Mouse (Mus musculus) thymus, adult 18-20 months (tissue): ENCODE measurements around the gene Prl5a1.

ENCODE experiments used
- DNase-seq, 2 experiments: peaks; one replicate each; pipeline ENCODE4 v3.0.0; 2022; ENCODE audit warnings: mixed read lengths in 2 of 2

Gene Prl5a1

DNA sequence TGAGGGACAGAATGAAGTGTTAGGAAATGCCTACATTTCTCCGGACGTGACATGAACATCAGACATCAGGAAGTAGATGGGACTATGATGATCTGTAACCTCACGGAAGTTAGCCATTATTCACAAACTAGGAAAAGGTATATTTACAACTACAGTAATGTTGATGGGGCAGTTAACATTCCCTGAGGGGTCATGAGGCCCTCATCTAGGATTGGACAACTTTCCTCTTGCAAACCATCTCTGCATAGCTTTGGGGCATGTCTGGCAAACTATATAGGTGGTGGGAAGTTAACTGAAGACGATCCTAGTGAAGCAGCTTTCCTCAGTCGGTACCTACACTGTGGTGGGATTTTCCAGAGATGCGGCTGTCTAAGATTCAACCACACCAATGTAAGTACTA lies at the start of gene Prl5a1:
Prl5a1 (plus strand) TSS at position 301 of the 400 bp plus-strand sequence.
- DNase-seq, result no peak

DNA sequence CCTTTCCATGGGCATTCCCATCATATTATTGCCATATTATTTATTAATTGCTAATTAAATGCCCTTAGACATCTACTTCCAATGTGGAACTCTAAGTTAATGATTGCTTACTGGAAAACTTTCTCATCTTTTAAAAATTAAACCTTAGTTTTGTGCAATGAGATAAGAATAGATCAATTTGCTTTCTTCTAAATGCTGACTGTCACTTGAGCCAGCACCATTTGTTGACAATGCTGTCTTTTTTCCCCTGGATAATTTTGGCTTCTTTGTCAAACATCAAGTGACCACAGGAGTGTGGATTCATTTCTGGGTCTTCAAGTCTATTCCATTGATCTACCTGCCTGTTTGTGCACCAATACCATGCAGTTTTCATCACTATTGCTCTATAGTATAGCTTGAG lies 46.1 kb upstream of the Prl5a1 start:
- DNase-seq, result no peak

DNA sequence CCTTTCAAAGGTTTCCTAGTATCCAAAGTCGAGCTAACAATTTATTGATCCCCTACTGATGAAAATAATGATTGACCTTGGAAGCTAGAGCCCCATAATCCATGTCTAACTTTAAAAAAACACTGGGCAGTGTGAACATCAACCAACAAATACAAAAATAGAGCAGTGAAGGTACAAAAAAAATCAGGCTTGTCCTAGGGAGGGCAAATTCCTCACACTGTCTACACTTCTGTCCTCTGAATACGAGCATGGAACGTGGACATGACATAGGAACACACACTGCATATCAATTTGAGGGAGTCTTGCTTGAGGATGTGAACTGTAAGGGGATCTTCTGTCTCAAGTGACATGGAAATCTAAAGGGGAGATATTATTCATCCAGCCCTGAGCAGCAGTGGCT lies 33.7 kb upstream of the Prl5a1 start:
- DNase-seq, result no peak

DNA sequence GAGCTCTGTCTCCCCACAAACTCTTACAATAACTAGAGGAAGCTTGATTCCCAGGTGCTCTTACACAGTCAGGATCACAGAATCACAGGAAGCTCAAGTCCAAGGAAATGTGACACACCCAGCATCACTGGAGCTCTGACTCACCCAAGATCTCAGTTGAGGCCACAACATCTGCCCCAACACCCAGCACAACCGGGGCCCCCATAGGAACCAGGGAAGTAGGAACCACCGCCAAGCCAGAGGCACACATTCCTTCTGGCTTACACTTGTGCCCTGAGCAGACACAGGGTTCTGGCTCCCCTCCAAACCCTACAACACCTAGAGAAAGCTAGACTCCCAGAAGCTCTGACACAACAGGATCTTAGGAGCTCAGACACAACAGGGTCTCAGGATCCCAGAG lies 9.5 kb upstream of the Prl5a1 start:
- DNase-seq, result no peak

DNA sequence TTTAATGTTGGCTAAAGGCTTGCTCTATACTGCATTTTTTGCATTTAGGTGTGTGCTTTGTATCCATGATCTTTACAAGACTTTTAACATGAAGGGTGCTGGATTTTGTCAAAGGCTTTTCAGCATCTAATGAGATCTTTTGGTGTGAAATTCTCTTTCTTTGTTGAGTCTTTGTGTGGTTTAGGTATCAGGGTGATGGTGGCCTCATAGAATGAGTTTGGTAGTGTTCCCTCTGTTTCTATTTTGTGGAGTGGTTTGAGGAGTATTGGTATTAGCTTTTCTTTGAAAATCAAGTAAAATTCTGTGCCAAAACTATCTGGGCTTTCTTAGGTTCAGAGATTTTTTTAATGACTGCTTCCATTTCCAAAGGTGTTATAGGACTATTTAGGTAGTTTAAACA lies 6.5 kb upstream of the Prl5a1 start:
- DNase-seq, result no peak
